Mouse (Mus musculus): ENCODE measurements around the gene Dlx6. TPM values are rescaled to one million over a fixed set of nuclear protein-coding genes. Genes with fewer than 3 reads are reported as not detected.

Dlx6 gene
- total and polyA plus RNA-seq, 2 experiments, result not detected

- WGBS, result 100% methylated on average over 1 of the region's 1 CpGs
- DNase-seq (ENCODE audit: extremely low read depth, low read depth, low spot score), result no peak
- no peaks in the 10 kb centered on the region for H3K79me2 ChIP-seq (ENCODE audit: control insufficient read depth, insufficient read depth, low read length)
Observed at GRCm38 (mm10) chr6:6826861-6827260, 36.3 kb upstream of the Dlx6 start.

GRCm38 (mm10) chr6:6830446-6830845 lies 32.7 kb upstream of the Dlx6 start:
- Histone ChIP-seq H3K27me3 (ENCODE audit: control insufficient read depth, insufficient read depth, low read length) (peaks cover 3% of the 10 kb centered on the region; the same call in 1 of the 2 replicates), H3K27ac (replicated peaks; ENCODE audit: insufficient read depth, low read depth, low read length) (no peak overlapping the region), H3K4me3 (ENCODE audit: insufficient read depth, low read depth, low read length) (no peak overlapping the region), H3K36me3 (ENCODE audit: control insufficient read depth, insufficient read depth, low read length) (no peaks in the 10 kb centered on the region), H3K79me2 (ENCODE audit: control insufficient read depth, insufficient read depth, low read length) (no peaks in the 10 kb centered on the region), H3K9ac (ENCODE audit: low read depth, low read length) (no peak overlapping the region), H3K4me1 (ENCODE audit: control insufficient read depth, insufficient read depth, low read length) (no peaks in the 10 kb centered on the region)
- 56% methylated on average over 7 of the region's 7 CpGs for WGBS
- DNase-seq (ENCODE audit: extremely low read depth, low read depth, low spot score), result no peak
- TF ChIP-seq CTCF (IDR thresholded peaks at IDR 0.05; ENCODE audit: low read depth, low read length) (no peak), POLR2A (IDR thresholded peaks at IDR 0.05; ENCODE audit: extremely low read depth, insufficient read depth, low read length) (no peak)

More at GRCm38 (mm10) chr6:6826861-6827260, 36.3 kb upstream of the Dlx6 start:
- Histone ChIP-seq H3K4me1 (ENCODE audit: control insufficient read depth, insufficient read depth, low read length) (no peaks in the 10 kb centered on the region), H3K4me3 (ENCODE audit: insufficient read depth, low read depth, low read length) (no peak overlapping the region), H3K27me3 (ENCODE audit: control insufficient read depth, insufficient read depth, low read length) (peaks cover 3% of the 10 kb centered on the region; the same call in 1 of the 2 replicates), H3K36me3 (ENCODE audit: control insufficient read depth, insufficient read depth, low read length) (no peaks in the 10 kb centered on the region), H3K9ac (ENCODE audit: low read depth, low read length) (no peak overlapping the region), H3K27ac (replicated peaks; ENCODE audit: insufficient read depth, low read depth, low read length) (no peak overlapping the region)
- no peak for TF ChIP-seq POLR2A (IDR thresholded peaks at IDR 0.05; ENCODE audit: extremely low read depth, insufficient read depth, low read length)
- no peak for TF ChIP-seq CTCF (IDR thresholded peaks at IDR 0.05; ENCODE audit: low read depth, low read length)

- H3K9ac ChIP-seq (ENCODE audit: low read depth, low read length), result no peak overlapping the region
- no peak overlapping the region for H3K4me3 ChIP-seq (ENCODE audit: insufficient read depth, low read depth, low read length)
- 82% methylated on average over 3 of the region's 3 CpGs for WGBS
- no peaks in the 10 kb centered on the region for H3K4me1 ChIP-seq (ENCODE audit: control insufficient read depth, insufficient read depth, low read length)
- H3K27me3 ChIP-seq (ENCODE audit: control insufficient read depth, insufficient read depth, low read length), result no peaks in the 10 kb centered on the region
- no peak overlapping the region for H3K27ac ChIP-seq (replicated peaks; ENCODE audit: insufficient read depth, low read depth, low read length)
- TF ChIP-seq CTCF (IDR thresholded peaks at IDR 0.05; ENCODE audit: low read depth, low read length) (no peak), POLR2A (IDR thresholded peaks at IDR 0.05; ENCODE audit: extremely low read depth, insufficient read depth, low read length) (no peak)
- H3K36me3 ChIP-seq (ENCODE audit: control insufficient read depth, insufficient read depth, low read length), result no peaks in the 10 kb centered on the region
- DNase-seq (ENCODE audit: extremely low read depth, low read depth, low spot score), result no peak
- H3K79me2 ChIP-seq (ENCODE audit: control insufficient read depth, insufficient read depth, low read length), result no peaks in the 10 kb centered on the region
Observed at GRCm38 (mm10) chr6:6833301-6833700, 29.8 kb upstream of the Dlx6 start.

GRCm38 (mm10) chr6:6848541-6848940 lies 14.6 kb upstream of the Dlx6 start:
- Histone ChIP-seq H3K4me1 (ENCODE audit: control insufficient read depth, insufficient read depth, low read length) (no peaks in the 10 kb centered on the region), H3K36me3 (ENCODE audit: control insufficient read depth, insufficient read depth, low read length) (no peaks in the 10 kb centered on the region), H3K9ac (ENCODE audit: low read depth, low read length) (no peak overlapping the region), H3K27me3 (ENCODE audit: control insufficient read depth, insufficient read depth, low read length) (peaks cover 12% of the 10 kb centered on the region; the same call in 1 of the 2 replicates), H3K27ac (replicated peaks; ENCODE audit: insufficient read depth, low read depth, low read length) (no peak overlapping the region), H3K79me2 (ENCODE audit: control insufficient read depth, insufficient read depth, low read length) (no peaks in the 10 kb centered on the region), H3K4me3 (ENCODE audit: insufficient read depth, low read depth, low read length) (no peak overlapping the region)
- no peak for DNase-seq (ENCODE audit: extremely low read depth, low read depth, low spot score)
- TF ChIP-seq POLR2A (IDR thresholded peaks at IDR 0.05; ENCODE audit: extremely low read depth, insufficient read depth, low read length) (no peak), CTCF (IDR thresholded peaks at IDR 0.05; ENCODE audit: low read depth, low read length) (no peak)
- 22% methylated on average over 4 of the region's 4 CpGs for WGBS

- DNase-seq (ENCODE audit: extremely low read depth, low read depth, low spot score), result no peak
- Histone ChIP-seq H3K27ac (replicated peaks; ENCODE audit: insufficient read depth, low read depth, low read length) (no peak overlapping the region), H3K9ac (ENCODE audit: low read depth, low read length) (no peak overlapping the region), H3K4me1 (ENCODE audit: control insufficient read depth, insufficient read depth, low read length) (no peaks in the 10 kb centered on the region), H3K79me2 (ENCODE audit: control insufficient read depth, insufficient read depth, low read length) (no peaks in the 10 kb centered on the region), H3K4me3 (ENCODE audit: insufficient read depth, low read depth, low read length) (no peak overlapping the region), H3K27me3 (ENCODE audit: control insufficient read depth, insufficient read depth, low read length) (peaks cover 14% of the 10 kb centered on the region; the same call in 1 of the 2 replicates), H3K36me3 (ENCODE audit: control insufficient read depth, insufficient read depth, low read length) (no peaks in the 10 kb centered on the region)
- WGBS, result 7% methylated on average over 12 of the region's 12 CpGs
- no peak for TF ChIP-seq CTCF (IDR thresholded peaks at IDR 0.05; ENCODE audit: low read depth, low read length)
- no peak for TF ChIP-seq POLR2A (IDR thresholded peaks at IDR 0.05; ENCODE audit: extremely low read depth, insufficient read depth, low read length)
Observed at GRCm38 (mm10) chr6:6849744-6850143, 13.4 kb upstream of the Dlx6 start.

- no peak for DNase-seq (ENCODE audit: extremely low read depth, low read depth, low spot score)
- peaks cover 15% of the 10 kb centered on the region for H3K27me3 ChIP-seq (ENCODE audit: control insufficient read depth, insufficient read depth, low read length)
- WGBS, result 7% methylated on average over 26 of the region's 26 CpGs
Observed at GRCm38 (mm10) chr6:6850324-6851060, 12.6 kb upstream of the Dlx6 start.

More at GRCm38 (mm10) chr6:6850324-6851060, 12.6 kb upstream of the Dlx6 start:
- Histone ChIP-seq H3K9ac (ENCODE audit: low read depth, low read length) (no peak overlapping the region), H3K4me3 (ENCODE audit: insufficient read depth, low read depth, low read length) (no peak overlapping the region), H3K79me2 (ENCODE audit: control insufficient read depth, insufficient read depth, low read length) (no peaks in the 10 kb centered on the region), H3K36me3 (ENCODE audit: control insufficient read depth, insufficient read depth, low read length) (no peaks in the 10 kb centered on the region), H3K4me1 (ENCODE audit: control insufficient read depth, insufficient read depth, low read length) (no peaks in the 10 kb centered on the region), H3K27ac (replicated peaks; ENCODE audit: insufficient read depth, low read depth, low read length) (no peak overlapping the region)
- no peak for TF ChIP-seq POLR2A (IDR thresholded peaks at IDR 0.05; ENCODE audit: extremely low read depth, insufficient read depth, low read length)
- TF ChIP-seq CTCF (IDR thresholded peaks at IDR 0.05; ENCODE audit: low read depth, low read length), result no peak

All from liver, adult 2 months (tissue).